Mouse (Mus musculus) monocyte, adult 2 months (primary cell): ENCODE measurements around the gene Mmp23.
A peak's percentile ranks its signal among the peaks of the same experiment; 100 is the strongest.

Experiments used
- DNase-seq, 2 experiments: peaks; one replicate each; pipeline ENCODE4 v3.0.0; 2022; ENCODE audit warnings: low spot score in 2 of 2, low read depth in 1 of 2

Mmp23 gene

GRCm38 (mm10) chr4:155601997-155602456, 51.2 kb downstream of the Mmp23 start:
- DNase-seq, result no peak

DNA sequence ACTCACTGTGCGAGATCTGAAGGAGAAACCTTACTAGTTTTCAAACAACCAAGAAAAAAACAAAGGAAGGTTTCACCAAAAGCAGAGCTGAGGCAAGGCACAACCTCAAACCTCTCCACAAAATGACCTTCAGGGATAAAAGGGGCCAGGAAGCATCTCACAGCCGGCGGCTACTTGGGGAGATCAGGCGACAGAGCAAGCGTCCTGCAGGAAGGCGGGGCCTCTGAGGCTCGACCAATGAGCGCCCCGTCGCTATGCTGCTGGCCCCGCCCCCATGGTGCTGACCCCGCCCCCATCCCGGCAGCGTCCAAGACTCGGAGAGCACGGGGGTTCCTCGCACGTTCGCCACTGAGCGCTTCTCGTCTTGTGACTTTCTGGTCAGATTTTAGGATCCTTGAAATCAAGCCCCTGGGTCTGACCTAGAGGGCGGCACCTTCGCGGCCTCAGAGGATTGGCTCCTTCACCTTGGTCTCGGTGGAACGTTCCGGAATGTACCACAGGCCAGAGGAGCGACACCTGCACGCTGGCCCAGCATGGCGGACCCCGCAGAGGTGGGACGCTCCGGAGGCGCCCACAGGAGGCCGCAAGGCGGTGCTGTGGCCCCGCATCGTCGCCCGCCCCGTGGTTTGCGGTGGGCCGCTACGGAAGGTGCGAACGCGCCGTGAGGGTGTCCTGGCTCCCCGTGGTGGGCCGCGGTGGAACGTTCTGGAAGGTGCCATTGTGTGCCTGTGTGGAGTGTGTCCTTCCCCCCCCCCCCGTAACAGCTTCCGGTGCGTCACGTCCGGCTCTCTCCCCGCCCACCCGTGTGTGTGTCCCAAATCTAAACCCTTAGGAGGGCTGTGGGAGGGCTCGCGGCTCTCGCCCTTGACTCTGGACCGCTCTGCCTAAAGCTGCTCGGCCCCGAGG, 51.8 kb downstream of the Mmp23 start, which contains the start of gene Slc35e2:
Slc35e2 (plus strand) TSS at position 326 of the 906 bp plus-strand sequence.
- DNase-seq, result peak; percentile 80 to 96
